Mouse (Mus musculus) lung, postnatal 14 days (tissue): ENCODE data around the gene Cybrd1.

Experiments
- DNase-seq: peaks from one replicate; pipeline ENCODE4 v3.0.0; 2021

The Cybrd1 gene

GRCm38 (mm10) chr2:71117797-71118708 is at the start of gene Cybrd1:
Gene Cybrd1 (plus strand): TSS chr2:71117923.
- DNase-seq = peak; percentile 46

- no peak for DNase-seq
These were observed 46.1 kb upstream of the Cybrd1 start for GRCm38 (mm10) chr2:71071601-71072000.

- DNase-seq = no peak
These were observed 44.4 kb upstream of the Cybrd1 start for GRCm38 (mm10) chr2:71073330-71073729.

- no peak for DNase-seq
These were observed 43.9 kb upstream of the Cybrd1 start for GRCm38 (mm10) chr2:71073828-71074227.

GRCm38 (mm10) chr2:71082416-71082815 is 35.3 kb upstream of the Cybrd1 start:
- no peak for DNase-seq

GRCm38 (mm10) chr2:71083454-71084193 is 34.1 kb upstream of the Cybrd1 start:
- no peak for DNase-seq

GRCm38 (mm10) chr2:71089766-71090165 is 28.0 kb upstream of the Cybrd1 start:
- no peak for DNase-seq

- no peak for DNase-seq
These were observed 26.9 kb upstream of the Cybrd1 start for GRCm38 (mm10) chr2:71090660-71091445.

GRCm38 (mm10) chr2:71096170-71096569 is 21.6 kb upstream of the Cybrd1 start:
- DNase-seq = no peak

- no peak for DNase-seq
These were observed 15.0 kb upstream of the Cybrd1 start for GRCm38 (mm10) chr2:71102621-71103291.

- no peak for DNase-seq
These were observed 14.4 kb upstream of the Cybrd1 start for GRCm38 (mm10) chr2:71103292-71103680.

GRCm38 (mm10) chr2:71104696-71105095 is 13.0 kb upstream of the Cybrd1 start:
- DNase-seq = no peak

GRCm38 (mm10) chr2:71105469-71106215 is 12.1 kb upstream of the Cybrd1 start:
- no peak for DNase-seq

GRCm38 (mm10) chr2:71107225-71107624 is 10.5 kb upstream of the Cybrd1 start:
- no peak for DNase-seq

GRCm38 (mm10) chr2:71108541-71108940 is 9.2 kb upstream of the Cybrd1 start:
- DNase-seq = no peak

- no peak for DNase-seq
These were observed 4.1 kb upstream of the Cybrd1 start for GRCm38 (mm10) chr2:71113489-71114171.

- no peak for DNase-seq
These were observed 1.6 kb upstream of the Cybrd1 start for GRCm38 (mm10) chr2:71116151-71116550.

GRCm38 (mm10) chr2:71120844-71121243 is 3.1 kb downstream of the Cybrd1 start:
- no peak for DNase-seq

- DNase-seq = no peak
These were observed 3.7 kb downstream of the Cybrd1 start for GRCm38 (mm10) chr2:71121406-71121805.

- DNase-seq = no peak
These were observed 4.7 kb downstream of the Cybrd1 start for GRCm38 (mm10) chr2:71122268-71123029.
